Mouse (Mus musculus) embryonic fibroblast, embryonic 13.5 days (primary cell): ENCODE data around the gene Cdh23. TPM values are rescaled to one million over a fixed set of nuclear protein-coding genes. Genes with fewer than 3 reads are reported as not detected.

Source experiments
- H3K27ac ChIP-seq: 2 replicates; pipeline ENCODE4 v1.5.1; 2012; ENCODE audit warnings: low read length, control low read depth, inconsistent platforms; ENCODE audit not compliant: insufficient read depth
- H3K4me1 ChIP-seq: 2 replicates; pipeline ENCODE4 v1.6.1; 2011; ENCODE audit warnings: low read length; ENCODE audit not compliant: control insufficient read depth, insufficient read depth
- H3K4me3 ChIP-seq: 2 replicates; pipeline ENCODE4 v1.5.1; 2011; ENCODE audit warnings: mild to moderate bottlenecking, control low read depth, low read length; ENCODE audit not compliant: insufficient read depth
- CTCF ChIP-seq: IDR thresholded peaks from 2 replicates; pipeline ENCODE4 v1.5.1; 2011; ENCODE audit warnings: mild to moderate bottlenecking, control low read depth, low read length, moderate library complexity, borderline replicate concordance; ENCODE audit not compliant: insufficient read depth
- POLR2A ChIP-seq: IDR thresholded peaks from 2 replicates; pipeline ENCODE4 v1.6.1; 2011; ENCODE audit warnings: low read depth, mild to moderate bottlenecking, control low read depth, low read length, moderate library complexity
- polyA plus RNA-seq: library from polyadenylated mRNA; stranded (reverse); fragments of >200 nt; gene quantifications from 2 replicates; pipeline ENCODE4 v1.2.4, GENCODE M21; 2011; ENCODE audit warnings: low read depth; ENCODE audit not compliant: missing spikeins, insufficient read length

Cdh23 gene
- polyA plus RNA-seq, 1 experiment = 0.86 TPM

GRCm38 (mm10) chr10:60290739-60291110 is 405.6 kb downstream of the Cdh23 start:
- Histone ChIP-seq H3K4me1 (peaks cover 10% of the 10 kb centered on the region), H3K4me3 (no peak overlapping the region), H3K27ac (no peak overlapping the region)
- TF ChIP-seq POLR2A (no peak), CTCF (no peak)

DNA sequence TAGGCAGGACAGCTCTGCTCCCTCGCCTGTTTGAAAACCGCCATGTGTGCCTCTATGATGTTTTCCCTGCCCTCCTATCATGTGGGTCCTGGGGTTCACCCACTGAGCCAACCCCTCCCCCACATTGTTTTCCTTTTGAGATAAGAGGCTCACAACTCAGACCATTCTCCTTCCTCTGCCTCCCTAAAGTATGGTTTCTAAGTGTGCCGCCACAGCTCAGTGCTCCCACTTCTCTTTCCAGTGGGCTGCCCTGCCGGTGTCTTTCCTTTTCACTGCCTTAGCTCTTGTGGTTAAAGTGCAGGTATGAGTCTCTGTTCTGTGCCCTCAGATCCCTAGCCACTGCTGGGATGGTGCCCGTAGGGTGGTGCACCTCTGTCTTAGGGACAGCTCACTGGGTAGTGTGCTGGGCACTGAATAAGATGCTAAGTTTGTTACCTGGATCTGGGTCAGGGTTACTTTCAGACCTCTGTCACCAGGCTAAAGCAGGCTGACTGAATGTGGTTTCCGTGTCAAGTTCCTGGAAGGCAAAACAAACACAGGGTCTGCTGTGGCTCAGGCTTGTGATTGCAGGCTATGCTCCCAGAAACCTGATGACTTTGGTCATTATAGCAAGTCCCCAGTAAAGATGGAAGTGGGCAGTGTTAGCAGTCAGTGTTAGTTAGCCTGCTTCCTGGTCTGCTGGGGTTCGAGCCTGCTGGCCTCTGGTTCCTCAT is 406.1 kb downstream of the Cdh23 start:
- Histone ChIP-seq H3K4me3 (no peak overlapping the region), H3K27ac (no peak overlapping the region), H3K4me1 (peaks cover 14% of the 10 kb centered on the region)
- TF ChIP-seq CTCF (no peak), POLR2A (no peak)

DNA sequence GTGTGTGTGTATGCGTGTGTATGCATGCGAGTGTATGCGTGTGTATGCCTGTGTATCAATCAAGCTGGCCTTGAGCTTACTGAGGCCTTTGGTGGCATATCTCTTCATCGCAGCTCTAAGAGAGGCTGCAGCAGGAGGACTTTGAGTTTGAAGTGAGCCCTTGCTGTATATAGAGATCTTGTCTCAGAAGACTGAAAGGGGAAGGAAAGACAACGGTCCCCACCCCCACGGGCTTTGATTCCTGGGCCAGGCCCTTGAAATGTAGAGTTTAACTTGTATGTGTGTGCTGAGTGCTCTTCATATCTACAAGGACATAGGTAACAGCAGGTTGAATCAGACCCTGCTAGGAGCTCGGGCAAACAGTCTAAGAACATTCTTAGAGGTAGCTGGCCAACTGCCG is 407.1 kb downstream of the Cdh23 start:
- H3K27ac ChIP-seq = no peak overlapping the region
- H3K4me1 ChIP-seq = peaks cover 21% of the 10 kb centered on the region
- no peak for TF ChIP-seq CTCF
- no peak for TF ChIP-seq POLR2A
- no peak overlapping the region for H3K4me3 ChIP-seq

DNA sequence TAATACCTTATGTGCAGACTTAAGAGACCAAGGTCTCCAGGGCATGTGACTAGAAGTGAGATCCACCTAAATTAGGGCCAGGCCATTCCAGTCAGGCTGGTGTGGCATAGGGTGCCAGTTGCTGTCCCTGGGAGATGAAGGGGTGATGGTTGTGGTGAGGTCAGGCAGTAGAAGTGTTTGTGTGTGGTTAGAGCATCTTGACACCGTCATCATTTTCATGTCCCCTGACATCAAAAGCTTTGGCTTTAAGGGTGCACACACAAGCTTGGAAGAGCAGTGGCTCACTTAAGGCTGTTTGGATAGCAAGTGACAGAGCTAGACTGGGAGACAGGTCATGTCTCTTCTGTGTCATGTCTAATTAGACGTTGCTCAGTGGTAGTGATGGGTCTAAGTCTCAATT is 408.6 kb downstream of the Cdh23 start:
- H3K4me1 ChIP-seq = peaks cover 21% of the 10 kb centered on the region
- TF ChIP-seq CTCF (no peak), POLR2A (no peak)
- no peak overlapping the region for H3K4me3 ChIP-seq

DNA sequence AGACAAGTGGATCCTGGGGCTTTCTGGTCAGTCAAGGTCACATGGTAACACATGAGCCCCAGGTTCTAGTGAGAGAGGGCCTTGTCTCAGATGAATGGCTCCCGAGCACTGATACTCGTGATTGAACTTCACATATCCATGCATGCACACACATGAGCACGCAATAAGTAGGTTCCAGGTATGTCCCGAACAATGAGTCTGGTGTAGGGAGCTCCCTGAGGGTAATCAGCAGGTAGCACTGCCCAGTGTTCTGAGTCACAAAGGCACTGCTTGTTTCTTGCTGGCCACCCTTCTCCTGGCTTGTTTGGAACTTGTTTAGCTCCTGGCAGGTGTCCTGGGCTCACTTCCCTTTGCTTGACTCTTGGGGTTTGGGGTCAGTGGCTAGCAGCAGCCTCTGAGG is 409.1 kb downstream of the Cdh23 start:
- peaks cover 25% of the 10 kb centered on the region for H3K4me1 ChIP-seq

More for the DNA sequence above, 408.6 kb downstream of the Cdh23 start:
- H3K27ac ChIP-seq = no peak overlapping the region

DNA sequence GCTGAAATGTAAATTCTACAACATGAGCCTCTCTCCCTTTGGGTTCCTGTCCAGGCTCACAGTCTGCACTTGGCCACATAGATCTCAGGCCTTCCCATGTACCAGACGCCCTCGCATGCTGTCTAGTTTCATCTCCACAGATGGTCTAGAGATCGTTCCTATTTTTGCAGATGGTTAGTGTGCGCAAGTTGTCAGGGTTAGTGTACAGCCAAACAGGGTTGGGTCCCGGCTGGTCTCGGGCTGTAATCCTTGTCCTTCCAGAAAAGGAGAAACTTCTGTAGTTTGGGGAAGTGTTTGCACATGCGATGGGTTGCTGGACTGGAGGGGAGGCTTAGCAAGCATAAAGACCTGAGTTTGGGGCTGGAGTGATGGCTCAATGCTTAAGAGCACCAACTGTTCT is 409.7 kb downstream of the Cdh23 start:
- no peak overlapping the region for H3K27ac ChIP-seq
- peaks cover 27% of the 10 kb centered on the region for H3K4me1 ChIP-seq
- H3K4me3 ChIP-seq = no peak overlapping the region
- TF ChIP-seq POLR2A (no peak), CTCF (no peak)

More for the DNA sequence above, 409.1 kb downstream of the Cdh23 start:
- H3K27ac ChIP-seq = no peak overlapping the region
- no peak overlapping the region for H3K4me3 ChIP-seq
- TF ChIP-seq POLR2A (no peak), CTCF (no peak)

GRCm38 (mm10) chr10:60285676-60286372 is 410.5 kb downstream of the Cdh23 start:
- H3K4me3 ChIP-seq = no peak overlapping the region
- TF ChIP-seq CTCF = no peak
- TF ChIP-seq POLR2A = no peak
- peaks cover 28% of the 10 kb centered on the region for H3K4me1 ChIP-seq
- no peak overlapping the region for H3K27ac ChIP-seq

- Histone ChIP-seq H3K27ac (no peak overlapping the region), H3K4me1 (peaks cover 26% of the 10 kb centered on the region), H3K4me3 (no peak overlapping the region)
- no peak for TF ChIP-seq CTCF
Measured at GRCm38 (mm10) chr10:60285183-60285582, 411.1 kb downstream of the Cdh23 start.

- Histone ChIP-seq H3K27ac (no peak overlapping the region), H3K4me3 (no peak overlapping the region), H3K4me1 (peaks cover 24% of the 10 kb centered on the region)
- TF ChIP-seq POLR2A (no peak), CTCF (no peak)
Measured at GRCm38 (mm10) chr10:60284676-60285111, 411.6 kb downstream of the Cdh23 start.

GRCm38 (mm10) chr10:60284248-60284647 is 412.0 kb downstream of the Cdh23 start:
- TF ChIP-seq CTCF (no peak), POLR2A (no peak)
- peaks cover 23% of the 10 kb centered on the region for H3K4me1 ChIP-seq
- H3K4me3 ChIP-seq = no peak overlapping the region
- no peak overlapping the region for H3K27ac ChIP-seq
